Mouse (Mus musculus): ENCODE measurements around the gene Dbndd1.
"Not testable (repeated sequence)": the region's sequence is repeated elsewhere in the genome, so short reads cannot be mapped to it uniquely, and the experiment has no call there.

Gene Dbndd1

DNA sequence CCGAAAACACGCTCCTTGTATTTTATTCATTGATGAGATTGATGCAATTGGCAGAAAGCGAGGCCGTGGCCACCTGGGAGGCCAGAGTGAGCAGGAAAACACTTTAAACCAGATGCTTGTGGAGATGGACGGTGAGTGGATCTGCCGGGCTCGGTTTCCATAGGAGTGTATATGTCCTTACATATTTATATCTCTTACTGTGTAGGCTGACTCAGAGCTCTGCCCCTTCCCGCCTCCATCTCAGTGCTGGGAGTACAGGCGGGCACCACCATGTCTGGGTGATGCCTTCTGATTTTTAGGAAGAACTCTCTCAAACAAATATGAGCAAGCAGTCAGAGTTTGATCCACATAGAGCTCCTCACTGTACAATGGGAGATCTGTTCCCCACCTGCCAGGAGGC lies 22.4 kb downstream of the Dbndd1 start:
- no peak for DNase-seq (ENCODE audit: low spot score in 2 of 2)

DNA sequence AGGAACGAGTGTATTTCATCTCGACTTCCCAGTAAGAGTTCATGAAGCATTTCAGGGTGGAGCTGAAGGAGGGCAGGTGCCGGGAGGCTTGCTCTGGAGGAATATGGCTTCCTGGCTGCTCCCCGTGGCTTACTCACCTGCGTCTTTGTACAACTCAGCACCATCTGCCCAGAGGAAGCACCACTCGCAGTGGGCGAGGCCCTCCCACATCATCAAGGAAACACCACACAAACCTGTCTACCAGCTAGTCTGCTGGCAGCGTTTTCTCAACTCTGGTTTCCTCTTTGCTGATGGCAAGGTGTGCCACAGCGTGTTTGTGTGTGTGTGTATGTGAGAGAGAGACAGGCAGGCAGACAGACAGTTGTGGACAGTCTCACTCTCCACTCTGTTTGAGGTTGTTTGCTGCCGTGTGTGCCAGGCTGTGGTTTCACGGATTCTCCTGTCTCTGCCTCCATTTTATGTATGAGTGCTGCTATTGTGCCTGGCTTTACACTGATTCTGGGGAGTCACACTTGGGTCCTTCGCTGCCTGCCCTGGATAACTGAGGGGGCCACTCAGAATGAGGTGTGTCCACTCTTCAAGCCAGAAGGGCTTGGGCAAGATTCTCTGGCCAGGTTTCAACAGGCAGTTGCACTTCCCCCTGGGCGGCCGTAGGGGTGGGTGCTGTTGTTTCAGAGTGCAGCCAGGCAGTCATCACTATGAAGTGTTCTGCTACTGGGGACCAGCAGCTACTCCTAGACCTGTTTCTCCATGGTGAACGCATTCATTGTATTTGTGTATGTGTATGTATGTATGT lies 23.8 kb downstream of the Dbndd1 start:
- no peak for DNase-seq (ENCODE audit: low spot score in 2 of 2)

DNA sequence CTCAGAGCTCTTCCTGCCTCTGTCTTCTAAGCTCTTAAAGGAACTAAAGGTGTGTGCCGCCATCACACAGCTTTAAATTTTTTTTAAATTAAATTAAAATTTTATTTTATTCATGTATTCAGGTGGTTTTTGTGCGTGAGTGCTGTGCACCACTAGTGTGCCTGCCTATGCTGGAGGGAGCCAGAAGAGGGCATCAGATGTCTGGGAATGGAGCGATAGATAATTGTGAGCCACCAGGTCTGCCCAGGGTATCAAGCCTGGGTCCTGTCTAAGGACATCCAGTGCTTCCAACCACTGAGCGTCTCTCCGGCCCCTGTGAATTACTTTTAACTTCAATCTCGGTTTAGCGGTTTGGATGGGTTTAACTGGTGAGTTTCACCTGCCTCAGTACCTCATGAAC lies 32.6 kb downstream of the Dbndd1 start:
- no peak for DNase-seq (ENCODE audit: low spot score in 2 of 2)

DNA sequence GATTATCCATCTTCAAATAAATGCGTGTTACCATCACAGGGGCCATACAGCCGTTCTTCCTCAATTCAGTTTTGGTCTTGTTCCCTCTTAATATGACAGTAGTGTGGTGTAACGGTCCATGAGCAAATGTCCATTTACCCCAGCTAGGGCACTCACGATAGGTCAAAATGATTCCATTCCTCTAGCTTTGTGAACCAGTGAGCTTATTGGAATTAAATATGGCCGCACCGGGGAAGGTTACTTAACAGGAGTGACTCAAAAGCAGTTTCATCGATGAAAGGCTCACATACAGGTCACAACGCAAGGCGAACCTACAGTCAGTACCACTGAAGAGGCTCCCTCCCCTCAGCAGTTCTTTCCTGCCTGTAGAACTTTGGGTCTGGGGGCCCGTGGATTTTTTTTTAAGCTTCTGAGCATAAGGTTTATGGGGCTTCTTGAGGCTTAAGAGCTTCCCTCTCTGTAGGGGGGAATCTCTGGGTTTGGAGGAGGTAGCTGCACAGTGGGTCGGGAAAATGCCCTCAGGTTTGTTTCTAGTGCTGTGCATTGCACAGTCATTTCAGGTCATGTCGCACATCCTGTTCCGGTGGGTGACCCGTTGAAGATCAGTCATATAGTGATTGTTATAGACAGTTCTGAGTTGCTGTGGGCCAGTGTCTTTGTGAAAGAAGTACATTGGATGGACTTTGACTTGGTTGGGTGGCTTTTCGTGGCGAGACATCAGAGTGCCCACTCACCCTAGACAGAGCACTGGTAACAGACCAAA lies 36.6 kb downstream of the Dbndd1 start:
- peak in 1 of 2 experiments; percentile 12 for DNase-seq (ENCODE audit: low spot score in 2 of 2)

DNA sequence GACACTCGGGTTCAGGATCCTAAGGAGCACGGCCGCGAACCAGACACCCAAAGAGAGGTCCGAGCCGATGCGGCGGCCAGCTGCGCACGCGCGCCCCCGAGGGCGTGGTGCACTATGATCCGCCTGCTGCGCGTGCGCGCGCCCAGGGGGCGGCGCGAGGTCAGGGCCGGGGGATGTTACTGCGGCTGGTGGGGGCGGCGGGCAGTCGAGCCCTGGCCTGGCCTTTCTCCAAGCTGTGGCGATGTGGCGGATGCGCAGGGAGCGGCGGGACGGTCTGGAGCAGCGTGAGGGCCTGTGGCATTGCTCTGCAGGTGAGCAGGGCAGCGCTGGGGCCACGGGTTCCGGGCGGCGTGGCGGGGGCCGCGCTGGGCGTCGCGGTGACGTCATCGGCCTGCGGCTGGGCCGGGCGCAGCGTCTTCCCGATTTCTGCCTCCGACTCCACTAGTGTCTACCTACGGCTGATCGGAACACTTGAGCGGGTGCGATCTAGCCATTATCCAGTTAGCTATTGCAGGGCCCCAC lies 37.5 kb downstream of the Dbndd1 start, which contains the start of gene Afg3l1:
TSS of gene Afg3l1 (plus strand) at position 167 of the 522 bp plus-strand sequence.
- DNase-seq (ENCODE audit: low spot score in 2 of 2): peak; percentile 90 to 94

DNA sequence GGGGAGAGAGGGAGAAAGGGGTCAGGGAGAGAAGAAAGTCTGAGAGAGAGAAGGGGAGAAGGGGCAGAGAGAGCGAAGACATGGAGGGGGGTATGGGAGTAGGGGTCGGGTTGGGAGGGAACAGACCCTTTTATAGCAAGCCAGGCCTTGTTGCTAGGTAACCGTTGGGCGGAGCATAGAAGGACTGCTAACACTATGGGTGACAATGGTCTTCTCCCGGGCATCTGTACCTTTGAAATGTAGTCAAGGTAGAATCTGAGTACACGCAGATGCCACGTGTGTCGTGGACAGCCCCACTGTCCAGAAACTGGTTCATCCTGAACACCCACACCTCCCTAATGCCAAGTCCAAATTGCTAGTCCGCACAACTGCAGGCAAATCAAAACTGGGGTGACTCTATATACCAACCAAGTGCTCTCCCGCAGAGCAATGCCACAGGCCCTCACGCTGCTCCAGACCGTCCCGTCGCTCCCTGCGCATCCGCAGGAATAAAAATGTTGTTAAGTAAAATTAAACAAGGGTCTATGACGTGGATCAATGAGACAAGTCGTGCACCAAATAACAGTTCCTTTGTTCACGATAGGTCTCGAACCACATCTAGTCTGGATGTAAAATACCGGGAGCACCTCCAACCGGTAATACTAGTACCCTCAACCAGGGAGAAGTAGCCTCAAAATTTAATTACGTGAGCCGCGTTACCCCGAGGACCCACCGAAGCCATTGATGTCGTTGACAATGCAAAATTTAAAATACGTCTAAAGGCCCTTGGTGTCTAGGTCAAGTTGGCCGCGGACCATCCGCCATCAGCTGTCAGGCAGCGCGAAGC lies 38.1 kb downstream of the Dbndd1 start:
- peak in 1 of 2 experiments; percentile 7 for DNase-seq (ENCODE audit: low spot score in 2 of 2)

DNA sequence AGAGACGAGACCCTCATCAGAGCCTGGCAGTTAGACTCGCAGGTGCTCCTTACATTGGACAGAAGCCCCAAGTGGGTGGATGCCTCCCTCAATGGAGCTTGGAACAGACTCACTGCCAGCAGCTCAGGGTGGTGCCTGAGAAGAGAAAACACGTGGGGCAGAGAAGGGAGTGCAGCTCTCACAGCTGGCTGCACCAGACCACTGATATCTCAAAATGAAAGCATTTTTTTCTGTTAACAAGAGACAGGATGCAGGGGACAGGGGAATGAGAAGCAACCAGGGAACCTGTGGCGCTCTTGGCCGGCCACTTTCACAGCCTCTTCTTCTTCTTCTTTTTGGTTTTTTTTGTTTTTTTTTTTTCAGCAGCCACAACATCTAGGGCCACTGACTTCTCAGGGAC lies 40.7 kb downstream of the Dbndd1 start:
- DNase-seq (ENCODE audit: low spot score in 2 of 2): not testable (repeated sequence)

DNA sequence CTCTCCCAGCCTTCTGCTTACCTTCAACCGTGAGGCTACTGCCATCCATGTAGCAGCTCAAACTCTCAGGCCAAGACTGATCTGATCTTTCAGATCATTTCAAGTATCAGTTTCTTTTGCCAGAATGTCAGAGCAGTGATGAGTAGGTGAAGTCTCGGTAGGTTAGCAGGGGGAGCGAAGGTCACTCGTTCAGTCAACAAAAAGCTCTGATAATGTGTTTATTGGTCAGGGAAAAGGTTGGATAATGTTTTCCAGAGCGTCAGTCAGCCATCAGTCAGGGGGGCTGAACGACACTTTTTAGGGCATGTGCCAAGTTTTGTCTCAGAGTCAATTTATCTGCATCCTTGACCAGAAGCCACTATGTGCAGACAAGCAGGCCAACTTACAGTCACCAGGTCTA lies 42.3 kb downstream of the Dbndd1 start:
- not testable (repeated sequence) for DNase-seq (ENCODE audit: low spot score in 2 of 2)

DNA sequence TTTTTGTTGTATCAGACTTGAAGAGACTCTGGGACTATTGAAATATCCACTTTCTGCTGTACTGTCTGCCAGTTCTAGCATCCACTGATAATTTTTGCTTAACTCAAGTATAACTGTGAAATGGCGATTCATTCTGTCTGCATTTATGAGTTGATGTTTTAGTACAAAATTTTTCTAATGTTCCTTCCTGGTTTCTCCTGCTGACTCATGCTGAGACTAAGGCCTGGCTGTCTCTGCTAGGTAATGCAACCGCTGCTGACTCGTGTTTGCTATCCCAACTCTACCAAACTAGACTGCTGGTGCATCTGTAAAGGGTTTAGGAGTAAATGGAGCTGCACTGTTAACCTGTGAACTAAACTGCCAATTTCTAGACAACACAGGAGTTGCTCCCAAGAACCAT lies 47.8 kb downstream of the Dbndd1 start:
- no peak for DNase-seq (ENCODE audit: low spot score in 2 of 2)

DNA sequence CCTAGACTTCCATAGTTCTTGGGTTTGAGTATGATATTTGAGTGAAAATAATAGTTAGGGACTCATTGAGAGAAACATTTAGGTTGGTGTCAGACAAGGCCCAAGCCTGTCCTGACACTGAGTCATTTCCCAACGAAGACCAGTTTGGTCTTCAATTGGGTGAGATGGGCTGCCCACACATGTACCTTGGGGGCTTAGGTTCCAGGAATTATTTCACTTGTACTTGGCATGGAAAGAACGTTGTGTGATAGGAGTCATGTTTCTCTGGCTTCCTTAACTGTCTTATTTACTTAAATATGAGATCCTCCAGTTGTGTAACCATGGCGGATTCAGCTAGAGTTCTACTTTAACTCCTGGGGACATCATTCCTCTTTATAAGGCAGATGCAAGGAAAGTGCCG lies 51.6 kb downstream of the Dbndd1 start:
- no peak for DNase-seq (ENCODE audit: low spot score in 2 of 2)

All from spleen, postnatal 36 days (tissue).